Mouse (Mus musculus) activated CD4-positive, CD25-positive, alpha-beta regulatory T cell, adult 9 weeks (primary cell): Measurements from ENCODE around the gene Mta1. TPM values are rescaled to one million over a fixed set of nuclear protein-coding genes. Genes with fewer than 3 reads are reported as not detected.

ENCODE experiments used
- polyA plus RNA-seq: library from polyadenylated mRNA; unstranded; fragments of 100-300 nt; shearing (Covaris generic); gene quantifications from one replicate; pipeline ENCODE4 v1.2.1, GENCODE M21; 2017

Mta1 gene
- 3.0 TPM for polyA plus RNA-seq

GRCm38 (mm10) chr12:113097749-113098281, at the start of gene Mta1:
Gene Mta1, plus strand, starts transcription at chr12:113098278.

GRCm38 (mm10) chr12:113074329-113075062, 23.6 kb upstream of the Mta1 start, which contains the start of gene Tex22:
Gene Tex22, plus strand, starts transcription at chr12:113074502.

GRCm38 (mm10) chr12:113139908-113140615, 42.0 kb downstream of the Mta1 start, which contains the start of gene Crip2:
Gene Crip2, plus strand, starts transcription at chr12:113140236.

GRCm38 (mm10) chr12:113146112-113147057, 48.3 kb downstream of the Mta1 start, which contains the start of gene Crip1:
Gene Crip1, plus strand, starts transcription at chr12:113146316.

GRCm38 (mm10) chr12:113155887-113156539, 57.9 kb downstream of the Mta1 start, which contains the start of gene Tedc1:
Gene Tedc1, plus strand, starts transcription at chr12:113156421.

GRCm38 (mm10) chr12:113185442-113186291, 87.6 kb downstream of the Mta1 start, which contains the start of gene Tmem121:
Gene Tmem121, plus strand, starts transcription at chr12:113185930.

Other genes starting within 250 kb of the Mta1 start
- gene Gpr132, start 230.1 kb upstream of the Mta1 start, polyA plus RNA-seq: 32.9 TPM
- 1.0 TPM for gene Jag2, start 168.5 kb upstream of the Mta1 start, polyA plus RNA-seq
- gene Nudt14, start 156.2 kb upstream of the Mta1 start, polyA plus RNA-seq: 48.1 TPM
- 7.9 TPM for gene Btbd6, start 121.8 kb upstream of the Mta1 start, polyA plus RNA-seq
- gene Brf1, start 97.6 kb upstream of the Mta1 start, polyA plus RNA-seq: 17.5 TPM
- 3.6 TPM for gene Pacs2, start 83.8 kb upstream of the Mta1 start, polyA plus RNA-seq
- gene Tex22, start 23.8 kb upstream of the Mta1 start, polyA plus RNA-seq: 0.54 TPM
- 7.3 TPM for gene Crip2, start 42.0 kb downstream of the Mta1 start, polyA plus RNA-seq
- gene Crip1, start 48.0 kb downstream of the Mta1 start, polyA plus RNA-seq: 1,248 TPM
- 8.7 TPM for gene Tedc1, start 58.1 kb downstream of the Mta1 start, polyA plus RNA-seq
- gene Tmem121, start 87.7 kb downstream of the Mta1 start, polyA plus RNA-seq: not detected